ENCODE assay signal across 23 mouse cellular contexts in genomic region chr9:56079587-56079986, GRCm38 (mm10). TPM values are rescaled to one million over a fixed set of nuclear protein-coding genes. Genes with fewer than 3 reads are reported as not detected.
A peak's percentile ranks its signal among the peaks of the same experiment; 100 is the strongest.
DNase-seq lines count a peak whose midpoint lies in the region; ATAC-seq and TF ChIP-seq lines count a peak whose summit lies in the region.
"Had no signal": no experiment of that assay in that cellular context is flagged by ENCODE, and none has a peak within 500 bp of the region (broad histone marks: within the 10 kb centered on the region; RNA-seq: fewer than 3 reads in every experiment).

No protein-coding gene starts in this region.

- peaks cover 9% of the 10 kb centered on the region for H3K4me1 ChIP-seq in bone marrow, adult 2 months (ENCODE audit: control insufficient read depth, insufficient read depth, low read length)
- H3K4me1 ChIP-seq in hindbrain, embryonic 14.5 days (replicated peaks; ENCODE audit: control insufficient read depth, insufficient read depth, low read length): no peaks in the 10 kb centered on the region
- no peaks in the 10 kb centered on the region for H3K4me1 ChIP-seq in hindbrain, postnatal 0 days (ENCODE audit: insufficient read depth, low read length)

- WGBS in bone marrow, adult 2 months: 23% methylated on average over 5 of the region's 5 CpGs
- WGBS in macrophage (ENCODE audit: missing documents): 19% methylated on average over 5 of the region's 5 CpGs
- 94% methylated on average over 5 of the region's 5 CpGs for WGBS in hindbrain, embryonic 14.5 days
- WGBS in hindbrain, postnatal 0 days: 86% methylated on average over 5 of the region's 5 CpGs

- no peak overlapping the region for H3K9ac ChIP-seq in hindbrain, embryonic 14.5 days
- no peak overlapping the region for H3K9ac ChIP-seq in hindbrain, postnatal 0 days (replicated peaks; ENCODE audit: low read length)
- H3K9ac ChIP-seq: embryonic facial prominence, embryonic 12.5 days; embryonic facial prominence, embryonic 15.5 days; forebrain, postnatal 0 days; hindbrain, embryonic 15.5 days; intestine, embryonic 15.5 days had no signal

- no peaks in the 10 kb centered on the region for H3K9me3 ChIP-seq in hindbrain, embryonic 14.5 days (ENCODE audit: control insufficient read depth, low read length)
- H3K9me3 ChIP-seq in hindbrain, postnatal 0 days (ENCODE audit: low read length): no peaks in the 10 kb centered on the region
- H3K9me3 ChIP-seq: embryonic facial prominence, embryonic 12.5 days; embryonic facial prominence, embryonic 15.5 days; hindbrain, embryonic 15.5 days; intestine, embryonic 15.5 days had no signal

- ATAC-seq in common myeloid progenitor, adult 5-6 weeks (replicated peaks; ENCODE audit: low read depth, poor library complexity, severe bottlenecking): peak; percentile 60
- ATAC-seq in megakaryocyte progenitor cell, adult 5-6 weeks (replicated peaks; ENCODE audit: poor library complexity): peak; percentile 53
- no peak for ATAC-seq in hindbrain, embryonic 14.5 days (ENCODE audit: low FRiP score)
- ATAC-seq in hindbrain, postnatal 0 days: no peak
- no peak for ATAC-seq in frontal cortex, adult (ENCODE audit: low TSS enrichment)
- ATAC-seq: activated CD4-positive, CD25-positive, alpha-beta regulatory T cell, adult 4 months; forebrain, embryonic 14.5 days; forebrain, postnatal 0 days; intestine, embryonic 15.5 days had no signal

- no peak for DNase-seq in hindbrain, embryonic 14.5 days (ENCODE audit: low spot score)
- DNase-seq in hindbrain, postnatal 0 days (ENCODE audit: low spot score): no peak
- DNase-seq: adrenal gland, adult 8-10 months; adrenal gland, postnatal 25 days; cerebellum, adult 11-12 months; cerebellum, adult 8-10 months; cerebellum, postnatal 10 days; forebrain, postnatal 0 days; gastrocnemius, postnatal 25 days; heart, postnatal 36 days; kidney, adult 11 months had no signal

- H3K79me2 ChIP-seq in macrophage (ENCODE audit: inconsistent target): no peaks in the 10 kb centered on the region

- 0 out of 2 replicates have a peak overlapping the region, but pooled peaks have one; percentile 51 for H3K27ac ChIP-seq in bone marrow, adult 2 months (ENCODE audit: control insufficient read depth, insufficient read depth, low read depth, low read length, poor library complexity)
- H3K27ac ChIP-seq in macrophage: peak overlapping the region; percentile 67
- H3K27ac ChIP-seq in hindbrain, embryonic 14.5 days: no peak overlapping the region
- no peak overlapping the region for H3K27ac ChIP-seq in hindbrain, postnatal 0 days
- H3K27ac ChIP-seq: embryonic facial prominence, embryonic 12.5 days; embryonic facial prominence, embryonic 15.5 days; hindbrain, embryonic 15.5 days; intestine, embryonic 15.5 days had no signal

- TF ChIP-seq CTCF in bone marrow, adult 2 months (IDR thresholded peaks at IDR 0.05; ENCODE audit: control insufficient read depth, insufficient read depth, low read length): no peak
- TF ChIP-seq CTCF in hindbrain, postnatal 0 days (IDR thresholded peaks at IDR 0.05; ENCODE audit: low read depth): no peak

- no peaks in the 10 kb centered on the region for H3K36me3 ChIP-seq in macrophage (ENCODE audit: inconsistent target)
- 0 out of 2 replicates have a peak, but pooled peaks cover 4% of the 10 kb centered on the region for H3K36me3 ChIP-seq in hindbrain, embryonic 14.5 days (replicated peaks; ENCODE audit: control insufficient read depth, insufficient read depth)
- no peaks in the 10 kb centered on the region for H3K36me3 ChIP-seq in hindbrain, postnatal 0 days (ENCODE audit: insufficient read depth, low read length)
- H3K36me3 ChIP-seq: intestine, embryonic 15.5 days had no signal

- no peak overlapping the region for H3K4me2 ChIP-seq in hindbrain, embryonic 14.5 days (replicated peaks)
- no peak overlapping the region for H3K4me2 ChIP-seq in hindbrain, postnatal 0 days (ENCODE audit: low read depth, low read length)
- H3K4me2 ChIP-seq: embryonic facial prominence, embryonic 12.5 days; embryonic facial prominence, embryonic 15.5 days; heart, embryonic 11.5 days; hindbrain, embryonic 15.5 days; intestine, embryonic 15.5 days had no signal

- no peak overlapping the region for H3K4me3 ChIP-seq in bone marrow, adult 2 months (replicated peaks; ENCODE audit: control insufficient read depth, low read depth, low read length)
- H3K4me3 ChIP-seq in macrophage (ENCODE audit: inconsistent target): no peak overlapping the region
- H3K4me3 ChIP-seq in hindbrain, embryonic 14.5 days (replicated peaks; ENCODE audit: low read length): no peak overlapping the region
- no peak overlapping the region for H3K4me3 ChIP-seq in hindbrain, postnatal 0 days (ENCODE audit: low read length)
- H3K4me3 ChIP-seq: embryonic facial prominence, embryonic 12.5 days; embryonic facial prominence, embryonic 15.5 days; hindbrain, embryonic 15.5 days; intestine, embryonic 15.5 days had no signal

- H3K27me3 ChIP-seq in hindbrain, embryonic 14.5 days (ENCODE audit: control insufficient read depth, insufficient read depth, low read length): no peaks in the 10 kb centered on the region
- H3K27me3 ChIP-seq in hindbrain, postnatal 0 days (ENCODE audit: insufficient read depth, low read length): no peaks in the 10 kb centered on the region
- H3K27me3 ChIP-seq: embryonic facial prominence, embryonic 12.5 days; embryonic facial prominence, embryonic 15.5 days; hindbrain, embryonic 15.5 days; intestine, embryonic 15.5 days had no signal

- TF ChIP-seq POLR2A in bone marrow, adult 2 months (IDR thresholded peaks at IDR 0.05; ENCODE audit: borderline replicate concordance, control insufficient read depth, low read depth, low read length): no peak

RNA-seq across cellular contexts. Expression of gene Pstpip1, which starts 10.2 kb away (rescaled TPM):
- 63.2 and 115 TPM in 2 replicates for polyA plus RNA-seq in bone marrow, adult 2 months (2011; ENCODE audit: insufficient read depth, insufficient read length, low replicate concordance, missing spikeins)
- total RNA-seq in common myeloid progenitor, adult 5-6 weeks (2017): 37.1 and 64.6 TPM in 2 replicates
- total RNA-seq in macrophage (2018; cell fraction: chromatin; rRNA removed): 100 to 1,000 TPM in 24 of 26 experiments, 10 to 100 TPM in 2; 71.1 to 586 (median 297) TPM
- 100 to 1,000 TPM in 11 of 26 experiments, 10 to 100 TPM in 15; 40.4 to 132 (median 78.9) TPM for total RNA-seq in macrophage (2018; cell fraction: cytosol; rRNA removed)
- 100 to 1,000 TPM in 20 of 26 experiments, 10 to 100 TPM in 6; 40.1 to 234 (median 147) TPM for total RNA-seq in macrophage (2018; cell fraction: nucleus; rRNA removed)
- 59.7 to 86.7 TPM (median 78.8 TPM) in 3 replicates for polyA plus RNA-seq in macrophage (2018)
- 25.9 and 38.2 TPM in 2 replicates for total RNA-seq in megakaryocyte progenitor cell, adult 5-6 weeks (2015)
- total RNA-seq in megakaryocyte progenitor cell, adult 5-6 weeks (2017): 113 and 122 TPM in 2 replicates
- polyA plus RNA-seq in hindbrain, embryonic 14.5 days (2014; fragmentation: Nextera tagmentation; extraction: Ambion mirVana): 0.22 and 0.84 TPM in 2 replicates
- 0.10 and 1.1 TPM in 2 replicates for total RNA-seq in hindbrain, postnatal 0 days (2014; rRNA removed)
- 0.78 and 1.4 TPM in 2 replicates for polyA plus RNA-seq in hindbrain, postnatal 0 days (2015; fragmentation: Nextera tagmentation; extraction: Ambion mirVana)

RNA-seq across cellular contexts. Expression of gene Rcn2, which starts 37.9 kb away (rescaled TPM):
- polyA plus RNA-seq in bone marrow, adult 2 months (2011; ENCODE audit: insufficient read depth, insufficient read length, low replicate concordance, missing spikeins): 3.1 and 10.1 TPM in 2 replicates
- total RNA-seq in common myeloid progenitor, adult 5-6 weeks (2017): 61.2 and 66.6 TPM in 2 replicates
- total RNA-seq in macrophage (2018; cell fraction: chromatin; rRNA removed): 10 to 100 TPM in 22 of 26 experiments, 1 to 10 TPM in 4; 5.2 to 45.2 (median 23.6) TPM
- total RNA-seq in macrophage (2018; cell fraction: cytosol; rRNA removed): 10 to 100 TPM; 17.2 to 46.0 (median 29.6) TPM
- total RNA-seq in macrophage (2018; cell fraction: nucleus; rRNA removed): 10 to 100 TPM; 20.7 to 63.8 (median 38.6) TPM
- 29.6 to 55.4 TPM (median 36.6 TPM) in 3 replicates for polyA plus RNA-seq in macrophage (2018)
- 52.7 and 60.6 TPM in 2 replicates for total RNA-seq in megakaryocyte progenitor cell, adult 5-6 weeks (2015)
- total RNA-seq in megakaryocyte progenitor cell, adult 5-6 weeks (2017): 38.8 and 42.1 TPM in 2 replicates
- 265 and 297 TPM in 2 replicates for polyA plus RNA-seq in hindbrain, embryonic 14.5 days (2014; fragmentation: Nextera tagmentation; extraction: Ambion mirVana)
- 102 and 123 TPM in 2 replicates for total RNA-seq in hindbrain, postnatal 0 days (2014; rRNA removed)
- 305 and 318 TPM in 2 replicates for polyA plus RNA-seq in hindbrain, postnatal 0 days (2015; fragmentation: Nextera tagmentation; extraction: Ambion mirVana)

Comparison
In these comparisons a context has a peak if more than half of its experiments do, and no peak if none do; other contexts are left out.
1. H3K27ac ChIP-seq: peak in bone marrow, adult 2 months (single experiment) and macrophage (single experiment); none in hindbrain, embryonic 14.5 days (single experiment) and hindbrain, postnatal 0 days (single experiment).
2. ATAC-seq: peak in common myeloid progenitor, adult 5-6 weeks (single experiment) and megakaryocyte progenitor cell, adult 5-6 weeks (single experiment); none in hindbrain, embryonic 14.5 days (single experiment), hindbrain, postnatal 0 days (single experiment) and frontal cortex, adult (single experiment).
3. RNA of gene Pstpip1, which starts 10.2 kb away (polyA plus RNA-seq): 63.2 to 115 TPM in bone marrow, adult 2 months and 59.7 to 86.7 TPM in macrophage; 0.22 to 0.84 TPM in hindbrain, embryonic 14.5 days and 0.78 to 1.4 TPM in hindbrain, postnatal 0 days; every median in the first group is over 10 times any median in the second.